Mouse (Mus musculus) thymus, adult 2 months (tissue): ENCODE data around the gene Copz1.

Experiments used
- CTCF ChIP-seq: fragments of 200-500 bp; IDR thresholded peaks from 2 replicates; pipeline ENCODE4 v1.5.1; 2012; ENCODE audit warnings: mild to moderate bottlenecking, control low read depth, low read length, moderate library complexity, borderline replicate concordance; ENCODE audit not compliant: control insufficient read depth, poor library complexity, insufficient read depth; ENCODE audit errors: extremely low read depth
- POLR2A ChIP-seq: fragments of 200-500 bp; IDR thresholded peaks from 2 replicates; pipeline ENCODE4 v1.6.1; 2012; ENCODE audit warnings: mild to moderate bottlenecking, low read length, control low read depth, moderate library complexity; ENCODE audit not compliant: control insufficient read depth, poor library complexity, insufficient read depth; ENCODE audit errors: extremely low read depth

- TF ChIP-seq POLR2A (no peak), CTCF (no peak)
Observed at GRCm38 (mm10) chr15:103334194-103334593, 61.7 kb downstream of the Copz1 start.
